ENCODE assay signal across 8 mouse cellular contexts in genomic region chr15:99735631-99736030, GRCm38 (mm10). TPM values are rescaled to one million over a fixed set of nuclear protein-coding genes. Genes with fewer than 3 reads are reported as not detected.
A peak's percentile ranks its signal among the peaks of the same experiment; 100 is the strongest.
DNase-seq lines count a peak whose midpoint lies in the region.

No protein-coding gene starts in this region.

- peak; percentile 100 for DNase-seq in spleen, adult 18-20 months
- DNase-seq in spleen, adult 12 weeks (ENCODE audit: low spot score), result no peak
- peak; percentile 100 for DNase-seq in gastrocnemius, postnatal 25 days
- DNase-seq in layer of hippocampus, postnatal 10 days (ENCODE audit: low spot score in 2 of 2), result peak; percentile 100
- DNase-seq in ovary, postnatal 14 days (ENCODE audit: low spot score), result peak; percentile 100
- peak; percentile 100 for DNase-seq in urinary bladder, postnatal 10 days (ENCODE audit: low spot score)
- no peak for DNase-seq in yolk sac, embryonic 10.5 days (ENCODE audit: low spot score)
- DNase-seq in liver, result no peak

RNA-seq across cellular contexts. Expression of gene Cox14, which starts 10.2 kb away (rescaled TPM):
- total RNA-seq in gastrocnemius, postnatal 25 days (2021), result 100 to 1,000 TPM; 171 to 172 TPM
- total RNA-seq in layer of hippocampus, postnatal 10 days (2021), result 100 to 1,000 TPM in 1 of 2 experiments, 10 to 100 TPM in 1; 97.4 to 107 TPM

RNA-seq across cellular contexts. Expression of gene Gpd1, which starts 18.3 kb away (rescaled TPM):
- 100 to 1,000 TPM; 415 to 536 TPM for total RNA-seq in gastrocnemius, postnatal 25 days (2021)
- total RNA-seq in layer of hippocampus, postnatal 10 days (2021), result 10 to 100 TPM; 35.3 to 39.3 TPM

RNA-seq across cellular contexts. Expression of gene Gm17349, which starts 30.3 kb away (rescaled TPM):
- total RNA-seq in gastrocnemius, postnatal 25 days (2021), result 1 to 10 TPM in 1 of 2 experiments, not detected in 1; 1.6 TPM
- 1 to 10 TPM; 1.5 to 2.2 TPM for total RNA-seq in layer of hippocampus, postnatal 10 days (2021)

RNA-seq across cellular contexts. Expression of gene Smarcd1, which starts 33.7 kb away (rescaled TPM):
- total RNA-seq in gastrocnemius, postnatal 25 days (2021), result 1 to 10 TPM; 4.6 to 5.9 TPM
- 10 to 100 TPM; 89.4 to 94.3 TPM for total RNA-seq in layer of hippocampus, postnatal 10 days (2021)

RNA-seq across cellular contexts. Expression of gene Cers5, which starts 37.1 kb away (rescaled TPM):
- total RNA-seq in gastrocnemius, postnatal 25 days (2021), result 1 to 10 TPM; 4.0 to 6.1 TPM
- total RNA-seq in layer of hippocampus, postnatal 10 days (2021), result 10 to 100 TPM; 39.0 to 44.3 TPM

Comparison
In these comparisons a context has a peak if more than half of its experiments do, and no peak if none do; other contexts are left out.
1. DNase-seq: peak in spleen, adult 18-20 months (2 of 2), gastrocnemius, postnatal 25 days (single experiment), layer of hippocampus, postnatal 10 days (2 of 2), ovary, postnatal 14 days (single experiment) and urinary bladder, postnatal 10 days (single experiment); none in spleen, adult 12 weeks (single experiment), yolk sac, embryonic 10.5 days (single experiment) and liver (single experiment).
2. RNA of gene Gpd1, which starts 18.3 kb away (total RNA-seq): 415 to 536 TPM in gastrocnemius, postnatal 25 days; 35.3 to 39.3 TPM in layer of hippocampus, postnatal 10 days; every median in the first group is over 10 times any median in the second.